Mouse (Mus musculus) heart, postnatal 0 days (tissue): Measurements from ENCODE around the gene Gm20390.

ENCODE experiments used
- CTCF ChIP-seq: IDR thresholded peaks from 2 replicates; pipeline ENCODE4 v1.5.1; 2016; ENCODE audit warnings: antibody characterized with exemption, control low read depth, low read depth
- EP300 ChIP-seq: IDR thresholded peaks from 2 replicates; pipeline ENCODE4 v1.6.1; 2016; ENCODE audit warnings: antibody characterized with exemption, low read depth

- TF ChIP-seq CTCF (no peak), EP300 (no peak)
Measured at GRCm38 (mm10) chr11:93968848-93969128, 695 bp upstream of the Gm20390 start.
